Mouse (Mus musculus) fat pad, adult 2 months (tissue): Measurements from ENCODE around the gene Gpd2.

Experiments used
- DNase-seq: peaks from one replicate; pipeline ENCODE4 v3.0.0-alpha.2; 2011; ENCODE audit warnings: low read depth, low spot score; ENCODE audit errors: extremely low read depth

The Gpd2 gene

DNA sequence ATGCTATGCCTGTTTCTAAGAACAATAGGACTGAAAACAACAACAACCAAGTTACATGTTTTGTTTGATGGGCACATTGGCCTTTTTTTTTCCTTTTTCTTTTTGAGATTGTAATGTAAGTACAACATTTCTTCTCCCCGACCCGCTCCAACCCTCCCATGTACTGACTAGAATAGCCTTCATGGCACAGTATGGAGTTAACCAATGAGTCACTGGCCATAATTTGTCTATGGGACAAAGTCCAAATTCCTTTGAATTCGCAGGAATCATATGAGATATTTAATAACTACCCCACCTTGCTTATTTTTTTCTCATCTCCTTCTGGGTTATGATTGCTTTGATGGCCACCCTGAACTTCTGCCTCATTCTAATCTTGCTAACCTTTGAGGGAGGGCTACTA is 12.7 kb downstream of the Gpd2 start:
- DNase-seq: no peak

DNA sequence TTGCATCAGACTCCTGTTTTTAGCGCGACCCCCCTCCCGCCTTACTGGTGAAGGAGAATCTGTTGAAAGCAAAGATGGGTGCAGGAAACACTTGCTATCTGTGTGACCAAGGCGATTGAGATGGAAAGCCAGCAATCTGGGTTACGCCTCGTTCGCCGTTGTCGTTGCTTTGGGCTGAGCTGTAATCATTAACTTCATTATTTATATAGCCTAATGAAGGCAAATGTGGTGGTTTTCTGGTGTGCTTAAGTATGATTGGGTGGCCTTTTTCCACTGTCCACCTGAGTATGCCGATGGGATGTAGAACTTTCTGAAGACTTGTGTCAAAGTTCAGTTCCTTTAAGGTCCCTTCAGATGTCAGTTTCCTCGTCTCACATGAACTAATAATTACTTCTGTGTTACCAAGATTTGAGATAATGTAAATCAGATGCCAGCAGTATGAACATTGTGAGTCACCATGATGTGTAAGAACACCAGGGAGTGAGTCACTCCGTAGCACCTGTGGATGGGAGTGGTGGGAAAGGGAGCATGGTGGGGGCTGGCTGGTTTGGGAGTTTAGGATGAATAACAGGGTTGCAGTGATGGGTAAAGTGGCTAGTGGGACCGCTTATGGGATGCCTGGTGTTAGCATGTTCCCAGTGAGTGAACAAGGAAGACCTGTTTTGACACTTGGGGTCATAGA is 14.3 kb downstream of the Gpd2 start:
- DNase-seq: no peak

DNA sequence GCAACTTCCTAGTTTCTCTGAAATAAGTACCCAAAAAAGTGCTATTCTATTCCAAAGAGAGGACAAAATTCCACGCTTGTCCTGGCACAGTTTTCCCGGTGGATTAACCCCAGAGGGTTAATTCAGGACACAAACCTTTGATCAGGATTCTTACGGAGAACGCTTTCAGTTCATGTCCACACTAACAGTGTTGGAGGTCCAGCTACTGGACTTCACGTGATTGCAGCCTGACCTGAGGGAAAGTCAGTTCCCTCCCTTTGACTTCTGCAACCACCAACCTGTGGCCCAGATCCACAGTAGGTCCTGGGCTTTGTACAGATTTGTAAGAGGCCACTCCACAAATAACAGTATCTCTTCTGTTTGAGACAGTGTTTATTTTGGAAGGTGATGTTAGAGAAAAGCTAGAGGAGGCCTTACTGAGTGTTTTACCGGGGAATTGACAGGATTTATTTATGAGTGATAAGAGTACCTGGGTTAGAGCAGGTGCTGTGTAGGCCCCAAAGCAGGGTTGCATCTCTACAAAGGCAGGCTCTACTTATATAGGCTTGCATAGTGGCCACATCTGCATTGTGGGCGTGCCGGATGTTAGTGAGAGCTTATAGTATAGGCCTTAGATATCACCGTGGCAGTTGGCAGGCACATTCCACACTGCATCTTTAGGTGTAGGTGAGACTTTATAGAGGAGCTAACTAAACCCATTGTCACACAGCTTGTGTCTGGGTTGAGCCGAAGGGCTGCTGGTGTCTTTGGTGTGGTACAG is 15.3 kb downstream of the Gpd2 start:
- DNase-seq: no peak

DNA sequence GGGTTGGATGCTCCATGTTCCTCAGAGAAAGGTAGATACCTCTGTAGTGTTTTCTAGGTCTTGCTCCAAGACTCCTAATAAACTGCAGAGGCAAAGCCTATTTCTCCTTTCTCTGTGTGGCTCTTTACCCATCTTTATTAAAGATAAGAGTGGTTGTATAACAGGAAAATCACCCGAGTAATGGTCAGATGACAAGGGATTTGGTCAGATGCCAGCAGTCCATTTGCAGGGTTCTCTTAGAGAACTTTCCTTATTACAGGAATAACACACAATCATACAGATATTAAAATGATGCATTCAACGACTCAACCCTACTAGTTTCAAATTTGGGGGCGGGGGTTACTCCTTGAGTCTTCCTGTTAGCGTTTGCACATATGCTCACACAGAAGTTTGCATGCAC is 16.8 kb downstream of the Gpd2 start:
- no peak for DNase-seq

DNA sequence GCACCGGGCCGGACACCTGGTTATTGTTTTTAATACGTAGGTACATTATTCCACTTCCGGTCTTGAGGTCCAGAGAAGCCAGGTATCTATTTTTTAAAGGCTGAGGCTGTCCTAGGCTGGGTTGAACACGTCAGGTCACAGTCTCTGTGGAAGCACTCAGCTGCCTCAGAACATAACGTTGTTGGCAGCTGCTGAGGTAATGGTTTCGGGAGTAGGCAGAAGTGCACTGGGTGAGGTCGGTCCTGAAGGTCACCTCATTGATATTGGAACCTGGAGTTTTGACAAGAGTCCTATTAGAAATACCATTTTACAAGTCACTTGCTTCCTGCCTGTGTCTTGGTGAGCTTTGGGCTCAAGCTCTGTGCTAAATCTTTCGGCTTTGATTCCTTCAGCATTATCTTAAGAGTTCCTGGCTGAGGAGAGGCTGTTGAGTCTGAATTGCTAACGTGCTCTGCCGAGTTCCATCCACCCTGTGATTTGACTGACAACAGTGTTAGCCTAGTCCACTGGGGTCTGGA is 17.8 kb downstream of the Gpd2 start:
- no peak for DNase-seq

DNA sequence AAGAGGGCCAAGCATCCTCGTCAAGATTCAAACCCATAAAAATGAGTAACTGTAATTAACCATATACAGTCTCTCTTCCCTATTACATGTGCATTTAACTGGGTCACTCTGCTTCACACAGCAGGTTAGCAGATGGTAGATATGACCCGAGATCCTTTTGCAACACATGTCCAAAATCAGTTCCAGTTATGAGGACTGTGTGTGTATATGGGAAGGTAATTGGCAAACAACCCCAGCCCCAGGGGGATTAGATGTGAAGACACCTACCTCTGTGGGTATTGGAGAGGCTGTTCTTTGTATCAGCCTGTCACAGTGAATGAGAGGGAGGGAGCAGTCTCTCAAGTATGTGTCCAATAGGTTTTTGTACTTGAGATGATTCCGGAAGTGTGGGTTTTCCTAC is 18.4 kb downstream of the Gpd2 start:
- DNase-seq: peak; percentile 8

DNA sequence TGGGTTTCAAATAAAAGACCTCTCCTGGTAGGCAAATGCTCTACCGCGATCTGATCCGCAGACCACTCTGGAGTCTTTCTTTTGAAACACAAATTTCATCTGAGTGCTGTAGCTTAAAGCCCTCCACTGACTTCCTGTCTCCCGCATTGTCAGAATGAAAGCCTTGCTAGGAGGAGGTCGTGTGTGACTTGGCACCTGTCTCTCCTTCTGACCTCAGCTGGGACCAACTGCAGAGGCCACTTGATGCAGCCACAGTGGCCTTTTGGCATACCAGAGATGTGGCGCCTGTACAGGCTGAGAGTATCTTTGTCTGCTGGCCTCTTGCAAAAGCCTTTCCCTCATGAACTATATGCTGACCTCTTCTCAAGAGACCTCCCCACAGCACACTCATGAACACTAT is 19.0 kb downstream of the Gpd2 start:
- DNase-seq: no peak

DNA sequence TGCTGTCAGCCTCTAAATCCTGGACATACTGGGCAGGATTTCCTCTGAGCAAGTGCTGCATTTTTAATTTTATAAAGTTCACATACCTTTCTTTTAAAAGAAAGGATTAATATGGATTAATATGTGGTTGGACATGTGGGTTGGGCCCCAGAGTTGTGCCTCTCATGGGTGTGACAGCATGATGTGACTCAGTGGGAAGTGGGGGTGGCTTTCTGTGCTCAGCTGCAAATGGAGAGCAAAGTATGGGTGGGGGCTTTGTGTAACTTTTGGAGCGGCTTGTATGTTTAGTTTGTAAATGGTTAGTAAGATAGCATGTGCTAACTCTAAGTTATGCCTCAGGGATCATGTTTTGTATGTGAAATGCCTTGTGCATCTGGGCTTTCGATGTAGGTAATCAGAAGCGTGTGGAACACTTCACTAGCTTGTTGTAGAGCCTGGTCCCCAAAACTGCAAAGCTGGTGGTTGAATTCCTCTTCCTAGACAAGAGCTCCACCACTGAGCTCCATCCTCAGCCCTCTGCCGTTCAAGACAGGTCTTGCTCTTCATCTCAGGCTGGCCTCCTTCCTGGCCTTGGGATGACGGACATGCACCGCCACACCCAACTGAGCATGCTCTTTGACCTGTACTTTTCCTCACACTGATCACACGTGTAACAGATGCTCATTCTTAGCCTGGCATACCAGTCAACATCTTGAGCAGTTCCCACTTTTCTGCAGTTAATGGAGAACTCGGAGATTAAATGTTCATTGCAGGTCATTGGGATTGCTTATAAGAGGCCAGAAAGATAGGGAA is 24.0 kb downstream of the Gpd2 start:
- no peak for DNase-seq

DNA sequence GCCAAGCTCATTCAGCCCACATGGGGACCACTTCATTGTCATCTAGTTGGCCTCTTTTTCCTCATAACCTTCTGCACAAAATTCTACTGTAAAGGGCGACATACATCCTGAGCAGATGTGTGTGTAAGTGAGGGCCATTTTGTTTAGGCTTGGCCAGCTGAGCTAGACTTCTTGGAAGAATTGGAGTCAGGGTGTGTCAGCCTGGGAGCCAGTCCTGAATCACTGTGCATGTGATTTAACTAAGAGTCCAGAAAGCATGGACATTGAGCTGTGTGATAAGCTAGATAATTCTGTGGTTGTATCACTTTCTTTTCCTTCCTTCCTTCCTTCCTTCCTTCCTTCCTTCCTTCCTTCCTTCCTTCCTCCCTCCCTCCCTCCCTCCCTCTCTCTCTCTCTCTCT is 26.0 kb downstream of the Gpd2 start:
- no peak for DNase-seq

DNA sequence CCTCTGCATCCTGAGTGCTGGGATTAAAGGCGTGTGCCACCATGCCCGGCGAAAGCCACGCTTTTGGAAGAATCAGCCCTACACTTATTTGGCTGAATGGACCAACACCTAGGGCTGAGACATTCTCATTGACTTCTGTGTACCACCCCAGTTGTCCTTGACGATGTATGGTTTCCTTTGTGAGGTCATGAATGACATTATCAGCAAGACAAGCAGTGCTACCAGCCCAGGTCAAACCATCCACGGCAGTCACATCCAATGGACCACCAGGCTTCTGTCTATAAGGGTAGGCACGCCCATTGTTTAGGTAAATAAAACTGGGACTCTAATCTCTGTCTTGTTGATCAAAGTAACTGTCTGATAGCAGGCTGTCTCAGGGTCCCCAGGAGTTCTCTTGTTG is 27.5 kb downstream of the Gpd2 start:
- DNase-seq: no peak

DNA sequence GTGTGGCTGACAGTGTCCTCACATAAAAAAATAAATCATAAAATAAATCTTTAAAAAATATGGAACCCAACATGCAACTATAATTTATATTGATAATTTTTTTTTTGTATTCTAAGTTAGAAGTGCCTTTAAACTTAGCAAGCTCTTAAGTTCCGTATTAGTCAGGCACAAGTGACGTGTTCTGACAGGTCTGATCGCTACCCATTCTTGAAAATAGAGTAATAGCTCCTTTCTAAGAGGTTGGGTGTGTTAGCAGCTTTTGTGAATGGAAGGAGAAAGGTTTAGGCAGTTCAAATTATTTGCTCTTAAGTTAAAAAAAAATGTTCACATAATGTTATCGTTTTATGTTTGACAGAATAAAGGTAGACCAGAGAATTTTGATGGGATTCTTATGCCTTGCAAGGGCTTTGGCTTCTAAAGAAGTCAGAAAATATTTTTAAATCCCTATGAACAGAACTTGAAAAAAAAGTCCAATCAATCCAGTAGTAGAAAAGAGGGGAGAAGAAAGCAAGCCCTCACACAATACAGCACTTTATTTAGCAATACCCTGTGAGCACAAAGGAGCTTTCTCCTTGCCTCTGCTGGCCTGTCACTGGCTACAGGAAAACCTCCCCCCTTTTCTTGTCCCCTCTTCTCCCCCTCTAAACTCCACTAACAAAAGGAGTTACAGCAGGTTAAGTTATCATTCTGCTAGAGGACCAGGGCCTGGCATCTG is 29.4 kb downstream of the Gpd2 start:
- DNase-seq: no peak

DNA sequence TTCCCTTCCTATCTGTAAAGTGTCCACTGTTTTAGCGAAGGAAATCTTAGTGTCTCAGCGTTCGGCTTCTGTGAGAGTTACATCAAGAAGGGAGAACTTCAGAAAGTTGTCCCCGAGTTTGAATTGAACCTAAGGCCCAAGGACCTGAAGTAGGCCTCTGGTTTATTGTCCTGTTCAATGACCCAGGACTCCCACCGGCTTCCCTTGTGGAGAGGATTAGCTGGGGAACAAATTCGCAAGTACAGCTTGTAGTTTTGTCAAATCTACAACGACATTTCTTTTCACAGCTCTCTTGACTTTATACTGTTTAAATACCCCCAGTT is 29.9 kb downstream of the Gpd2 start:
- DNase-seq: no peak

DNA sequence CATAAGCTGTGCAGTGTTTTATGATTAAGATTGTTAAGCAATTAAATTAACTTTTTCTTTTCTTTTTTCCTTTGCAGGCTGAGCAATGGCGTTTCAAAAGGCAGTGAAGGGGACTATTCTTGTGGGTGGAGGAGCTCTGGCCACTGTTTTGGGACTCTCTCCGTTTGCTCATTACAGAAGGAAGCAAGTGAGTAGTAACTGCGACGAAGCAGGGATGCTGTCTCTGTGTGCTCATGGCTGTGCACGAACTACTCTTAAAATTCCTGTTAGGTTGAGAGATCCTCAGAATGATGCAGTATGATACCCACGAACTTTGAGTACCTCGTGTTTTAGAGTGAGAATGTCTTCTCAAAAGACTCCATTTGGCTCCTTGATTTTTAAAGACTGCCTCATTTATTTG is 30.5 kb downstream of the Gpd2 start:
- no peak for DNase-seq

DNA sequence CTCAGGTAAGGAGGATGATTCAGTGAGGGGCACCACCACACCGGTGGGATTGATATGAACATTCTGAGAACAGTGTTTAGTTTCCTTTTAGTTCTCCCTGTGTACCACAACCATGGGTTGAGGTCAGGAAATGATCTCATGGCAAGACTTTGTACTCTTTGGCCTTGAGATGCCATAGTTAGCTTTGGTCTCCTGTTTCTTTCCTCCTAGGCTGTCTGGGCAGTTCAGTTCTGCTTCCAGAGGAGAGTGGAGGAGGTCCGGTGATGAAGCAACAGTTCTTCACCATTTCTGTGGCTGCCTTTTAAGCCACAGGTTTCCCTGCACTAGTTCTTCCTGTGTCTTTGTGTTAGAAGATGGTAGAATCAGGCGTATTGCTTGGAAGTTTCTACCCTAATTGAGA is 31.4 kb downstream of the Gpd2 start:
- DNase-seq: no peak

DNA sequence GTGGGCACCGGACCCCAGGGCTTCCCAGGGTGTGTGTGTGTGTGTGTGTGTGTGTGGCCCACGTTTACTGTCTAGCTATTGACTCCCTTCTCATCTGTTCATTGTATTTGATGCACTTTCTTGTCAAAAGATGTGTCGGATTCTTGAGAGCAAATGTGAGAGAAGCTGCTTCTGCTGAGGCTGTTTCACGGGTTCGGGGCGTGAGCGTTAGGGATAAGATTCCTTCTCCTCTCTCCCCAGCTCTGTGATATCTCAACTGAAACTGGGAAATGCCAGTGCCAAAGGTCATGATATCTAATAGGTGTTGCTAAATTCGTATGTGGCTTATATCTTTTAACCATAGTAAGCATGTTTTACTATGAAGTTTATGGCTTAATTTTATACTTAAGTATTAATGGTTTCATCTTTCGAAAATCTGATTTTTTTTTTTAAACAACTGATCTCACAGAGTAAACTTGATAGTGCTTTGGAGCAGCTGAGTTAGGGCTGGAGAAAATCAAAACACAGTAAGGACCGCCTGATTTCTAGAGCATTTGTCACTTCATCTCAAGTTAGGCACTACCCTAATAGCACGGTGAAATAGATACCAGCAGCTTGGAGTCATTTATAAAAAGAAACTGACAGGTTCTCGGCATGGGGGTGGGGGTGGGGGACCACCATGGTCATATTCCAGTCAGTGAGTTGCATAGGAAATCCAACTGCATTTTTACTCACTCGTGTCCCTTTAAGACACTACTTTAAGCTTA is 32.4 kb downstream of the Gpd2 start:
- no peak for DNase-seq

DNA sequence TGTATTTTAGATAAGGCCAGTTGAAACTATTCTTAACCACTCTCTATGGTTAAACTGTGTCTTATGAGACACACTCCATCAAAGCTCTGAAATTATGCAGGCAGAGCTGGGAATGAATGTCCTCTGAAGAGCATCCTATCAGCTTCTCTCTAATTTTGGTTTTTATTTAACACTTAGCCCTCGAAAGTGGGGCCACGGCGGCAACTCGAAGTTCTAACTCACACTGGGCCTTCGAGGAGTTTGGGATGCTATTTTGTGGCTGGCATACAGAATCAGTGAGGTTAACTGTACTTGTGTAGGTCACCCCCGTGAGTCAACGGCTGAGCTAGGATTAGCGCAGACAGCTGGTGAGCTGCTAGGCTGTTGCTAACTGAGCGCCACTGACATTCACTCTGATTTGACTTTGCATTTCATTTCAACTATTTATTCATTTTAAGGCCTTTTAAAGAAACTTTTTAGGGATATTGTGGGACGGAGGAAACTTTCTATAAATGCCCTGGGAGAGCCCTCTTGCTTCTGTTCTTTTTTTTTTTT is 42.8 kb downstream of the Gpd2 start:
- DNase-seq: no peak

DNA sequence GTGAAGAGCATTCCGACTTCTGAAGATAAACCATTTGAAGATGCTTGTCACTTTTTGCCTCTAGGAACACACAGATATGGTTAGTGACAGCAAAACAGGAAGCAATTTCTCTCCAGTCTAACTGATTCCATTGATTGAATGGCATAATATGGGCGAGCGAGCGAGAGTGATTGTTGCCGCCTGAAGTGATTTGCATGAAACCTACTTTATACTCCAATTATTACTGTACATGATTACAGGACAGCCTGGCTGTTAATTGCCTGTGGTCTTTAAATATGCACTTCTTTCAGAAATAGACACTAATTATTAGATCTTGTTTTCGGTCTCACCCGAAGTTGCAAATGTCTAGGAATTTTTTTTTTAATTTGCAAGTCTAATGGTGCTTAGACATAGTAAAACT is 46.4 kb downstream of the Gpd2 start:
- no peak for DNase-seq

DNA sequence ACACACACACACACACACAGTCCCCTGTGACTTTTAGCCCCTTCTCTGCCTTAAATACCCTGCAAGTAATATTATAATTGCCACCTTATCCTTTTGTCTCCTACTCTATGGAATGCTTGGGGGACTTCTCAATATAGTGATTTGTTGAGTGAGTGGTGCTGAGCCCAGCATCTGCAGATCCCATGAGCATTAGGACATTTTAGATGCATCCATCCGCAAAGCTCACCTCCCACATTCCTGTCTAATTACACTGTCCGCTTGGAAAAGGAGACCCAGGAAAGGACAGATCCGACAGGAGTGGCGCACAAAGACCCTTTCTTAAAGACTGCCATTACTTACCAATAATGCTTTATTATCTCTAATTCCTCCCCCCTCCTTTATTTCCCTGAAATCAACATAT is 47.8 kb downstream of the Gpd2 start:
- no peak for DNase-seq

DNA sequence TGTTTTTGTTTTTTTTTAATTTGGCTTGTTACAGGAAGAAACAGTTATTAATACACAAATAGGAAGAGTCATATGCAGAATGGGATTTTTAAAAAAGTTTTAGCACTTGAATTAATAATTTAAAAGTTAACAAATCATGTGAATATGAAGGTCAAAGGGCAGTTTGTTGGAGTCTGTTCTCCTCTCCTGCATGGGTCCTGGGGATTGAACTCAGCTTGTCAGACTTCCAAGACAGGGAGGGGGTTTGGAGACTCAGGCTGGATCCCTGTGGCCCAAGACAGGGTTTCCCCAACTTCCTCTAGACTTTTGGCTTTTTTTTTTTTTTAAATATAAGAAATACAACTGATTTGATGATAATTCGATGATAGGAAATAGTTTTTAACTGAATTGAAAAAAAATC is 50.6 kb downstream of the Gpd2 start:
- no peak for DNase-seq

DNA sequence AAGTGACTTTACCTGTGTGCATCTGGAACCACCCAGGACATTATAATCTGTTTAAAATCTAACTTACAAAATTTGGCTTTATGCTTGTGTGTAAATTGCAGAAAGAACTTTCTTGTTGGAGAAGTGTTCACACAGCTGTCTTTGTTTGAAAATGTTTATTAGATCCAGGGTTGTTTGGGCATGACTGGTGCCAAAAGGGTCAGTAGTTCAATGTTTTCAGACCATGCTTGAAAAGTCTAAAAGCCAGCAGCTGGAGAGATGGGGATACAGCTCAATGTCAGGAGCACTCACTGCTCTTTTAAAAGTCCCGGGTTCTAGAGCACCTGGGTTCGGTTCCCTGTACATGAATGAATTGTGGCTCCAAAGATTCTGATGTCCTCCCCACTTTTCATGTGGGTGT is 56.1 kb downstream of the Gpd2 start:
- DNase-seq: no peak
